In genomic region chr6:128132581-128132980, GRCm38 (mm10) we compare ENCODE assay signal across 10 mouse cellular contexts. TPM values are rescaled to one million over a fixed set of nuclear protein-coding genes. Genes with fewer than 3 reads are reported as not detected.
DNase-seq lines count a peak whose midpoint lies in the region; ATAC-seq and TF ChIP-seq lines count a peak whose summit lies in the region.
"Had no signal": no experiment of that assay in that cellular context is flagged by ENCODE, and none has a peak within 500 bp of the region (broad histone marks: within the 10 kb centered on the region; RNA-seq: fewer than 3 reads in every experiment).

No protein-coding gene starts in this region.

- no peaks in the 10 kb centered on the region for H3K9me3 ChIP-seq in hindbrain, embryonic 10.5 days
- no peaks in the 10 kb centered on the region for H3K9me3 ChIP-seq in hindbrain, embryonic 11.5 days (ENCODE audit: control insufficient read depth, low read length)
- no peaks in the 10 kb centered on the region for H3K9me3 ChIP-seq in midbrain, embryonic 11.5 days (ENCODE audit: control insufficient read depth, low read length)
- H3K9me3 ChIP-seq in midbrain, embryonic 15.5 days, result no peaks in the 10 kb centered on the region
- H3K9me3 ChIP-seq in intestine, postnatal 0 days (ENCODE audit: control insufficient read depth), result no peaks in the 10 kb centered on the region
- H3K9me3 ChIP-seq in stomach, embryonic 15.5 days, result no peaks in the 10 kb centered on the region

- H3K27me3 ChIP-seq in hindbrain, embryonic 10.5 days (ENCODE audit: insufficient read depth, poor library complexity, severe bottlenecking), result no peaks in the 10 kb centered on the region
- H3K27me3 ChIP-seq in hindbrain, embryonic 11.5 days (ENCODE audit: control insufficient read depth, insufficient read depth, low read length), result no peaks in the 10 kb centered on the region
- H3K27me3 ChIP-seq in midbrain, embryonic 11.5 days (ENCODE audit: control insufficient read depth, insufficient read depth, low read length), result no peaks in the 10 kb centered on the region
- H3K27me3 ChIP-seq in midbrain, embryonic 15.5 days (replicated peaks), result no peaks in the 10 kb centered on the region
- H3K27me3 ChIP-seq in intestine, postnatal 0 days (replicated peaks; ENCODE audit: control insufficient read depth, insufficient read depth, low read length), result no peaks in the 10 kb centered on the region
- no peaks in the 10 kb centered on the region for H3K27me3 ChIP-seq in stomach, embryonic 15.5 days (replicated peaks)

- no peak for DNase-seq in hindbrain, embryonic 10.5 days (ENCODE audit: low spot score)
- no peak for DNase-seq in hindbrain, embryonic 11.5 days (ENCODE audit: low spot score)
- DNase-seq in midbrain, embryonic 11.5 days (ENCODE audit: low spot score, missing footprints), result no peak
- DNase-seq: forebrain, postnatal 0 days; thymus, postnatal 25 days had no signal

- WGBS in hindbrain, embryonic 10.5 days, result 88% methylated on average over 6 of the region's 6 CpGs
- WGBS in hindbrain, embryonic 11.5 days, result 90% methylated on average over 6 of the region's 6 CpGs
- 90% methylated on average over 6 of the region's 6 CpGs for WGBS in midbrain, embryonic 11.5 days
- 84% methylated on average over 6 of the region's 6 CpGs for WGBS in midbrain, embryonic 15.5 days
- WGBS in intestine, postnatal 0 days, result 77% methylated on average over 6 of the region's 6 CpGs
- WGBS in stomach, embryonic 15.5 days, result 76% methylated on average over 6 of the region's 6 CpGs

- no peak overlapping the region for H3K4me2 ChIP-seq in hindbrain, embryonic 11.5 days (replicated peaks; ENCODE audit: low read depth, low read length)
- H3K4me2 ChIP-seq in midbrain, embryonic 11.5 days, result no peak overlapping the region
- H3K4me2 ChIP-seq in midbrain, embryonic 15.5 days, result no peak overlapping the region
- no peak overlapping the region for H3K4me2 ChIP-seq in intestine, postnatal 0 days (replicated peaks; ENCODE audit: low read depth)
- H3K4me2 ChIP-seq in stomach, embryonic 15.5 days, result no peak overlapping the region

- no peaks in the 10 kb centered on the region for H3K36me3 ChIP-seq in hindbrain, embryonic 10.5 days
- H3K36me3 ChIP-seq in hindbrain, embryonic 11.5 days (ENCODE audit: control insufficient read depth, insufficient read depth, low read length), result no peaks in the 10 kb centered on the region
- no peaks in the 10 kb centered on the region for H3K36me3 ChIP-seq in midbrain, embryonic 11.5 days (ENCODE audit: control insufficient read depth, insufficient read depth, low read length)
- no peaks in the 10 kb centered on the region for H3K36me3 ChIP-seq in midbrain, embryonic 15.5 days (replicated peaks)
- H3K36me3 ChIP-seq in intestine, postnatal 0 days (ENCODE audit: control insufficient read depth, insufficient read depth), result 0 out of 2 replicates have a peak, but pooled peaks cover 6% of the 10 kb centered on the region
- H3K36me3 ChIP-seq in stomach, embryonic 15.5 days, result 0 out of 2 replicates have a peak, but pooled peaks cover 3% of the 10 kb centered on the region

- no peak for TF ChIP-seq CTCF in intestine, postnatal 0 days (IDR thresholded peaks at IDR 0.05; ENCODE audit: low read depth)

- no peak overlapping the region for H3K9ac ChIP-seq in hindbrain, embryonic 11.5 days (ENCODE audit: low read depth, low read length)
- no peak overlapping the region for H3K9ac ChIP-seq in midbrain, embryonic 11.5 days (ENCODE audit: low read length)
- no peak overlapping the region for H3K9ac ChIP-seq in midbrain, embryonic 15.5 days
- H3K9ac ChIP-seq in intestine, postnatal 0 days (ENCODE audit: low read depth, low read length), result no peak overlapping the region
- H3K9ac ChIP-seq in stomach, embryonic 15.5 days, result no peak overlapping the region
- H3K9ac ChIP-seq: forebrain, postnatal 0 days had no signal

- 0 out of 2 replicates have a peak overlapping the region, but pooled peaks have one; percentile 23 for H3K27ac ChIP-seq in hindbrain, embryonic 10.5 days
- no peak overlapping the region for H3K27ac ChIP-seq in hindbrain, embryonic 11.5 days (ENCODE audit: low read depth, low read length)
- H3K27ac ChIP-seq in midbrain, embryonic 11.5 days (ENCODE audit: low read depth, low read length), result no peak overlapping the region
- H3K27ac ChIP-seq in midbrain, embryonic 15.5 days, result no peak overlapping the region
- no peak overlapping the region for H3K27ac ChIP-seq in intestine, postnatal 0 days (ENCODE audit: low read depth, low read length)
- peak overlapping the region; percentile 27 for H3K27ac ChIP-seq in stomach, embryonic 15.5 days

- ATAC-seq in hindbrain, embryonic 11.5 days (ENCODE audit: low FRiP score), result no peak
- ATAC-seq in midbrain, embryonic 11.5 days (ENCODE audit: low FRiP score), result 0 out of 2 replicates have a peak, but pooled peaks have one; percentile 12
- no peak for ATAC-seq in midbrain, embryonic 15.5 days (replicated peaks)
- peak; percentile 20; the same call in 1 of the 2 replicates for ATAC-seq in intestine, postnatal 0 days
- peak; percentile 32; the same call in 1 of the 2 replicates for ATAC-seq in stomach, embryonic 15.5 days (ENCODE audit: insufficient read depth, low FRiP score, low read depth)
- no peak for ATAC-seq in inflammation-experienced regulatory T-cells, adult 6 months
- no peak for ATAC-seq in granulocyte monocyte progenitor cell, adult 5-6 weeks (replicated peaks; ENCODE audit: poor library complexity, severe bottlenecking)
- ATAC-seq: forebrain, postnatal 0 days had no signal

- H3K4me1 ChIP-seq in hindbrain, embryonic 10.5 days (replicated peaks), result peaks cover 82% of the 10 kb centered on the region
- H3K4me1 ChIP-seq in hindbrain, embryonic 11.5 days (replicated peaks; ENCODE audit: control insufficient read depth, insufficient read depth, low read length), result 0 out of 2 replicates have a peak, but pooled peaks cover 7% of the 10 kb centered on the region
- H3K4me1 ChIP-seq in midbrain, embryonic 11.5 days (ENCODE audit: control insufficient read depth, insufficient read depth, low read length), result peaks cover 6% of the 10 kb centered on the region
- peaks cover 19% of the 10 kb centered on the region for H3K4me1 ChIP-seq in midbrain, embryonic 15.5 days
- H3K4me1 ChIP-seq in intestine, postnatal 0 days (replicated peaks; ENCODE audit: control insufficient read depth, insufficient read depth, low read length), result peaks cover 7% of the 10 kb centered on the region
- H3K4me1 ChIP-seq in stomach, embryonic 15.5 days, result peaks cover 34% of the 10 kb centered on the region

- no peak overlapping the region for H3K4me3 ChIP-seq in hindbrain, embryonic 10.5 days
- H3K4me3 ChIP-seq in hindbrain, embryonic 11.5 days (ENCODE audit: low read depth, low read length), result no peak overlapping the region
- no peak overlapping the region for H3K4me3 ChIP-seq in midbrain, embryonic 11.5 days (ENCODE audit: low read depth, low read length)
- no peak overlapping the region for H3K4me3 ChIP-seq in midbrain, embryonic 15.5 days
- no peak overlapping the region for H3K4me3 ChIP-seq in intestine, postnatal 0 days (ENCODE audit: low read depth, low read length)
- H3K4me3 ChIP-seq in stomach, embryonic 15.5 days (replicated peaks), result no peak overlapping the region

RNA-seq across cellular contexts. Expression of gene Tspan9, which starts 10.8 kb away (rescaled TPM):
- 65.7 and 67.8 TPM in 2 replicates for polyA plus RNA-seq in hindbrain, embryonic 10.5 days (2016; fragmentation: Nextera tagmentation; extraction: Ambion mirVana)
- 46.2 and 48.9 TPM in 2 replicates for polyA plus RNA-seq in hindbrain, embryonic 11.5 days (2014; fragmentation: Nextera tagmentation; extraction: Ambion mirVana)
- 32.7 and 44.1 TPM in 2 replicates for polyA plus RNA-seq in midbrain, embryonic 11.5 days (2014; fragmentation: Nextera tagmentation; extraction: Ambion mirVana)
- polyA plus RNA-seq in midbrain, embryonic 15.5 days (2015; fragmentation: Nextera tagmentation; extraction: Ambion mirVana), result 33.9 and 42.1 TPM in 2 replicates
- polyA plus RNA-seq in intestine, postnatal 0 days (2015; fragmentation: Nextera tagmentation; extraction: Ambion mirVana), result 49.8 and 55.5 TPM in 2 replicates
- polyA plus RNA-seq in stomach, embryonic 15.5 days (2015; fragmentation: Nextera tagmentation; extraction: Ambion mirVana), result 123 and 131 TPM in 2 replicates
- polyA plus RNA-seq in inflammation-experienced regulatory T-cells, adult 6 months (2017; shearing (Covaris generic)), result 1 to 10 TPM in 1 of 3 experiments, under 1 TPM in 1, not detected in 1; 0.36 to 1.3 TPM
- total RNA-seq in granulocyte monocyte progenitor cell, adult 5-6 weeks (2014; fragmentation: Nextera tagmentation), result 2.2 TPM in 1 of 2 replicates, not detected in the other
- total RNA-seq in granulocyte monocyte progenitor cell, adult 5-6 weeks (2017), result 0.62 and 3.4 TPM in 2 replicates

Comparison
In these comparisons a context has a peak if more than half of its experiments do, and no peak if none do; other contexts are left out.
1. H3K27ac ChIP-seq: peak in hindbrain, embryonic 10.5 days (single experiment) and stomach, embryonic 15.5 days (single experiment); none in hindbrain, embryonic 11.5 days (single experiment), midbrain, embryonic 11.5 days (single experiment), midbrain, embryonic 15.5 days (single experiment) and intestine, postnatal 0 days (single experiment).
2. ATAC-seq: peak in midbrain, embryonic 11.5 days (single experiment), intestine, postnatal 0 days (single experiment) and stomach, embryonic 15.5 days (single experiment); none in hindbrain, embryonic 11.5 days (single experiment), midbrain, embryonic 15.5 days (single experiment), inflammation-experienced regulatory T-cells, adult 6 months (single experiment) and granulocyte monocyte progenitor cell, adult 5-6 weeks (single experiment).
3. RNA of gene Tspan9, which starts 10.8 kb away (polyA plus RNA-seq): 123 to 131 TPM in stomach, embryonic 15.5 days, 65.7 to 67.8 TPM in hindbrain, embryonic 10.5 days, 49.8 to 55.5 TPM in intestine, postnatal 0 days, 46.2 to 48.9 TPM in hindbrain, embryonic 11.5 days, 32.7 to 44.1 TPM in midbrain, embryonic 11.5 days and 33.9 to 42.1 TPM in midbrain, embryonic 15.5 days; 0.36 to 1.3 TPM in inflammation-experienced regulatory T-cells, adult 6 months; every median in the first group is over 10 times any median in the second.